Mouse (Mus musculus) G1E (cell line): ENCODE data around the gene Comtd1. TPM values are rescaled to one million over a fixed set of nuclear protein-coding genes. Genes with fewer than 3 reads are reported as not detected.
A peak's percentile ranks its signal among the peaks of the same experiment; 100 is the strongest.

Experiments used
- ATAC-seq: 2 replicates; pipeline ENCODE4 v1.8.0; 2016; ENCODE audit warnings: mild to moderate bottlenecking; ENCODE audit not compliant: insufficient number of reproducible peaks, poor library complexity, low FRiP score, severe bottlenecking; ENCODE audit errors: extremely low read depth
- DNase-seq: peaks from one replicate; pipeline ENCODE4 v3.0.0; 2012; ENCODE audit warnings: low spot score
- H3K27me3 ChIP-seq: 2 replicates; pipeline ENCODE4 v1.6.1; 2012; ENCODE audit warnings: mild to moderate bottlenecking, low read length, inconsistent platforms; ENCODE audit not compliant: insufficient read depth
- H3K36me3 ChIP-seq: replicated peaks from 2 replicates; pipeline ENCODE3; 2012; ENCODE audit warnings: mild to moderate bottlenecking, inconsistent platforms
- H3K4me1 ChIP-seq: 2 replicates; pipeline ENCODE4 v1.6.1; 2012; ENCODE audit warnings: low read depth, low read length, inconsistent platforms, mixed read lengths; ENCODE audit not compliant: insufficient read depth
- H3K4me3 ChIP-seq: 2 replicates; pipeline ENCODE4 v1.5.1; 2012; ENCODE audit warnings: low read depth, mild to moderate bottlenecking, inconsistent platforms, low read length, moderate library complexity, mixed read lengths
- H3K9me3 ChIP-seq: replicated peaks from 2 replicates; pipeline ENCODE4 v1.6.1; 2012; ENCODE audit warnings: inconsistent platforms
- CTCF ChIP-seq: IDR thresholded peaks from 2 replicates; pipeline ENCODE4 v1.5.1; 2012; ENCODE audit warnings: low read depth, low read length, inconsistent platforms, mixed read lengths
- GATA1 ChIP-seq: IDR thresholded peaks from 2 replicates; pipeline ENCODE4 v1.6.1; 2012; ENCODE audit warnings: borderline replicate concordance, low read length, inconsistent platforms, mixed read lengths
- GATA2 ChIP-seq: IDR thresholded peaks from 2 replicates; pipeline ENCODE4 v1.6.1; 2012; ENCODE audit warnings: low read depth, low read length, inconsistent platforms, borderline replicate concordance
- POLR2AphosphoS5 ChIP-seq: IDR thresholded peaks from 2 replicates; pipeline ENCODE4 v1.6.1; 2012; ENCODE audit warnings: low read depth, low read length, inconsistent platforms; ENCODE audit not compliant: insufficient replicate concordance
- TAL1 ChIP-seq: conservative IDR thresholded peaks from 2 replicates; pipeline ENCODE4 v1.6.1; 2012; ENCODE audit warnings: low read depth, low read length, inconsistent platforms, mixed read lengths
- polyA plus RNA-seq: library from polyadenylated mRNA; stranded (reverse); fragments of >175 nt; gene quantifications from 2 replicates; pipeline ENCODE4 v1.2.3, GENCODE M21; 2012
- total RNA-seq, 2 experiments: library from RNA; stranded (forward) in 1 of 2; stranded (reverse) in 1 of 2; fragments of 200-1000 nt in 1 of 2; fragments of >200 nt in 1 of 2; fragmentation: Nextera tagmentation in 1 of 2; gene quantifications; 2 replicates each; pipeline ENCODE4 v1.2.3; 2014 to 2017

Gene Comtd1
- total and polyA plus RNA-seq, 3 experiments: 20.6 to 49.2 (median 23.3) TPM

GRCm38 (mm10) chr14:21849524-21850418 lies 994 bp upstream of the Comtd1 start:
- peaks cover 95% of the 10 kb centered on the region for H3K4me1 ChIP-seq
- TF ChIP-seq POLR2AphosphoS5 (no peak), TAL1 (no peak), GATA2 (no peak), GATA1 (no peak), CTCF (no peak)

GRCm38 (mm10) chr14:21847381-21848165 lies 1.2 kb downstream of the Comtd1 start:
- no peak for TF ChIP-seq GATA1
- no peak for TF ChIP-seq CTCF
- peak; percentile 7; the same call in 1 of the 2 replicates for TF ChIP-seq POLR2AphosphoS5
- no peak for TF ChIP-seq GATA2
- TF ChIP-seq TAL1: no peak
- ATAC-seq (peak; percentile 22), DNase-seq (peak; percentile 65)
- Histone ChIP-seq H3K4me3 (peak overlapping the region; percentile 89), H3K9me3 (no peaks in the 10 kb centered on the region), H3K27me3 (no peaks in the 10 kb centered on the region), H3K4me1 (peaks cover 95% of the 10 kb centered on the region), H3K36me3 (peaks cover 65% of the 10 kb centered on the region)

More at GRCm38 (mm10) chr14:21849524-21850418, 994 bp upstream of the Comtd1 start:
- ATAC-seq (peak; percentile 12; the same call in 1 of the 2 replicates), DNase-seq (peak; percentile 65)
- Histone ChIP-seq H3K4me3 (peak overlapping the region; percentile 65), H3K27me3 (no peaks in the 10 kb centered on the region), H3K9me3 (no peaks in the 10 kb centered on the region), H3K36me3 (peaks cover 43% of the 10 kb centered on the region)

GRCm38 (mm10) chr14:21846827-21847380 lies 1.9 kb downstream of the Comtd1 start:
- Histone ChIP-seq H3K36me3 (peaks cover 71% of the 10 kb centered on the region), H3K4me1 (peaks cover 95% of the 10 kb centered on the region), H3K4me3 (peak overlapping the region; percentile 89; the same call in 1 of the 2 replicates), H3K9me3 (no peaks in the 10 kb centered on the region), H3K27me3 (no peaks in the 10 kb centered on the region)
- ATAC-seq (no peak), DNase-seq (no peak)
- TF ChIP-seq CTCF (no peak), GATA2 (0 out of 2 replicates have a peak, but pooled peaks have one; percentile 40)

GRCm38 (mm10) chr14:21843263-21843662 lies 5.5 kb downstream of the Comtd1 start:
- TF ChIP-seq GATA2 (no peak), CTCF (no peak), POLR2AphosphoS5 (no peak), TAL1 (no peak), GATA1 (no peak)
- Histone ChIP-seq H3K4me3 (no peak overlapping the region; the same call in 1 of the 2 replicates), H3K27me3 (no peaks in the 10 kb centered on the region), H3K4me1 (peaks cover 80% of the 10 kb centered on the region), H3K9me3 (no peaks in the 10 kb centered on the region), H3K36me3 (peaks cover 95% of the 10 kb centered on the region)
- no peak for ATAC-seq
- no peak for DNase-seq

- H3K4me1 ChIP-seq: peaks cover 78% of the 10 kb centered on the region
- ATAC-seq (no peak), DNase-seq (no peak)
- H3K27me3 ChIP-seq: no peaks in the 10 kb centered on the region
- TF ChIP-seq TAL1: no peak
- H3K36me3 ChIP-seq: peaks cover 96% of the 10 kb centered on the region
- no peak overlapping the region for H3K4me3 ChIP-seq
- H3K9me3 ChIP-seq: no peaks in the 10 kb centered on the region
Measured at GRCm38 (mm10) chr14:21841819-21842592, 6.8 kb downstream of the Comtd1 start.
